Mouse (Mus musculus): ENCODE data around the gene Lrp4.
"Not testable (repeated sequence)": the region's sequence is repeated elsewhere in the genome, so short reads cannot be mapped to it uniquely, and the experiment has no call there.

Gene Lrp4

DNA sequence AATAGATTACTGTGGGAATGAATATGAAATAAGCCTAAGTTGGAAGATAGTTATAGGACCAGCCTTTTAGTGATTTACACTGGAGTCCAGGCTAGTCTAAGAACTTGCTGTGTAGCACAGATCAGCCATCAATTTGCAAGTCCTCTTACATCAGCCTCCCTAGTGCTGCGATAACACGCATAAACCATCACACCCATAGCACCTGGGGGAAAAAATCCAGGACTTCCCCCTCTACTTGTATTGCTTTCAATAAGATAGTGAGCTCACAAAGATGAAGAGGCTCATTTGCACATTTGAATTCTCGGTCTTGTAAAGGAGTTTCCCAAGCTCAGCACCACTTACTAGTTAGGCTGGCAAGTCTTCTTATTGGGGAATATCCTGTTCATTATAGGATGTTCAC, 2.9 kb upstream of the Lrp4 start:
- no peak for DNase-seq

DNA sequence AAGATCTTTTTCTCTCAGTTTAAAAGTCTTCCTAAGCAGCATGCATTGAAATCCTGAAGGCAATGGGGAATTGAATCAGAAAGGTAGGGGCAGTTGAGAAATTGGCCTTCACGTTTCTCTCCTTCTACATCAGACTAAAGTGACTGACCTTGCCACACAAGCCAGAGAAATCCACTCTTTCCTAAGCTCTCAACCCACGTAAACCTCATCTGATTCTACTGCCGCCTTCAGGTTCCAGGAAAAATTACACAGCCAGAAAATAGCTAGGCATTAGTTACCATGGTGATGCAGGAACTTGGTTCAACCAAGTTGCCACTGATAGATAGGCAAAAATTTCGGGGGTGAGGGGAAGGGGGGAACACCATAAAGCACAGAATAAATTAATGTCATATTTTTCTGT, 1.5 kb upstream of the Lrp4 start:
- no peak for DNase-seq

DNA sequence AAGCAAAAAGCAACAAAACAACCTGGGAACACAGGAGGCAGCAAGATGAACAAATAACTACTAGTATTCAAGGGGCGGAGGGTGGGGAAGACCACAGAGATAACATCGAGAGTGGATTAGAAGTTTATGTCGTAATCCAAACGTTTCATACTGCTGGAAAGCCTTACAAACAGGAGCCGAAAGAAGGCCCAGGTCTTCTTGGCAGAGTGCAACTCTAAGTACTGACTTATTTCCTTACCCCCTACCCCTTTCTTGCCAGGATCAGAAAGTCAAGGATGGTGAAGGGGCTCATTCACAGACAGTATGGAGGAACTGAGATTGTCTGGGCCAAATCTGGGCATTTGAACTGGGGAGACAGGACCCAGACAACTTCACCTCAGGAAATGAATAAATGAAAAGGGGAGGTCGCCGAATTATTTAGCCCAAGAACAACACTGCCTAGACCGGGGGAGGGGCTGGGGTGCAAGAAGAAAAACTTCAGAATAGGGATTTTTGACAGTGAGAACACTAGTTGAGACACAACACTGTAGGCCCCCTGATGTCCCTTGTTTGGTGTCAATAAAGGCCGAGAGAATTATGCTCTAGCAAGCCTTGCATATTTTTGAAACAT, 715 bp upstream of the Lrp4 start:
- DNase-seq, result no peak

DNA sequence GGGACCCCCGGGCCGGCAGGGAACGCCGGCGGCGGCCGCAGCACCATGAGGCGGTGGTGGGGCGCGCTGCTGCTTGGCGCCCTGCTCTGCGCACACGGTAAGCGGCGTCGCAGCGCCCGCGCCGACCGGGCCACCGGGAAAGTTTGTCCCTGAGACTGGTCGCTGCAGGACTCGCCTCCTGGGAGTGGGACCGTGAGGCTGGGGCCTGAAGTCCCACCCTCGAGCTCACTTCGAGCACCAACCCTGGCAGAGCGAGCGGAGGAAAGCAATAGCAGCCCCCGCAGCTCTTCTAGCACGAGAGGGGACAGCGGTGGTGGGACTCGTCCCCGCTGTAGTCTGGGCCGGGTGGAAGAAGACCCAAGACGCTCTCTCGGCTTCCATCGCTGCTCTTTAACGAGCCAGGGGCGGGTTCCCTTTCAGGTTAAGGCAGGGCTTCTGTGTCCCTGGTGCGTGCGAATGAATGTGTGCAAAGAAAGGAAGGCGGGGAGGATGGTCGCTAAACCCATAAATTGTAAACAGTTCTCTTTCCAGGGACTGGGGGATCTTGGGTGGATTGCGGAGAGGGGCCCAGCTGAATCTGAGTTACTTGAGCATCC, 443 bp downstream of the Lrp4 start:
- DNase-seq, result no peak

DNA sequence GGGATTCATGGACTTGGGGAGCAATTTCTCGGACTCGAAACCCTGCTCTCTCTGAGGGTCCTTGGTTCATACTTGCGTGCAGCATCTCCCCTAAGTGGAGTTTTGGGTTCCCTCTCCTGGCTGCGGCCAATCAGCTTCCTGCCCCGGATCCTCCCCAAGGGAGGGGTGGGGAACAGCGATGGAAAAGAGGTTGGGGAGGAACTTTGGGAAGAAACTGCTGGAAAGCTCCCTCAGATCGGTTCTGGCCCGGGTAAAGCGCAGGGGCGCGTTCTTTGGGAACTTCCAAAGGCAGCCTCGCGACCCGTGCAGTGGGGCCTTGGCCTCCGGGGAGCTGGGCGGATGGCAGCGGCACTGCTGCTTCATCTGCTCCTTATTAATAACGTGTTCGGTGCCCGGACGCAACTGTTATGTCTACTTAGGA, 951 bp downstream of the Lrp4 start:
- no peak for DNase-seq

DNA sequence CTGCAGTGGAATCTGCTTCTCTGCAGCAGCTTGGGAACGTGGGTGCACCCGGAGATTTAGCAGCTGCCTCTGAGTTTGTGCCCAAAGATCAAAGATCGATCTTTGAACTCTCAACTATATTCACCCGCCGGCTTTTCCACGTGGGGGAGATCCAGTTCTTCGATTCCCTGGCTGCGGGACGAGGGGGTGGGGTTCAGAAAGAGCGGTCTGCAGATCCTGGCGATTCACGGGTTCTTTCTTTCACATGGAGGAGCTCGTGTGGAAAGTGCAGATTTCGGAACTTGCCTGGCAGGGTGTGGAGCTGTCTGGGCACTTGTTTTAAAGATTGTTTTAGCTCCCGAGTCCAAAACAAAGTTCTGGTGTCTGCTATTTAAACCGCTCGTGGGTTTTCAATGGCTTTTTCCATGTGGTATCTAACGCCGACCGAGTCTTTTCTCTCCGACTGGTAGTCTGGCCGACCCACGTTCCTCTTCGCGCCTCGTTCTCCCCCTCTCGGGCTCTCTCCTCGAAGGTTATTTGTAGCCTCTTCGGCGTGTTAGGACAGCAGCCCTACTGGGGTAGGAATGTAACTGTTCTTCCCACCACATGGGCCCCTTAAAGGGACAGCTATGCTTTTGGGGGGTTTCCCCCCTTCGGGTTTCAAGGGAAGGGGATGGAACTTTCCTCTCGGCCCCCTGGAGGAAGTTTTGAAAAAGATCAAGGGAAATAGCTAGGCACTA, 1.5 kb downstream of the Lrp4 start:
- DNase-seq, result no peak

DNA sequence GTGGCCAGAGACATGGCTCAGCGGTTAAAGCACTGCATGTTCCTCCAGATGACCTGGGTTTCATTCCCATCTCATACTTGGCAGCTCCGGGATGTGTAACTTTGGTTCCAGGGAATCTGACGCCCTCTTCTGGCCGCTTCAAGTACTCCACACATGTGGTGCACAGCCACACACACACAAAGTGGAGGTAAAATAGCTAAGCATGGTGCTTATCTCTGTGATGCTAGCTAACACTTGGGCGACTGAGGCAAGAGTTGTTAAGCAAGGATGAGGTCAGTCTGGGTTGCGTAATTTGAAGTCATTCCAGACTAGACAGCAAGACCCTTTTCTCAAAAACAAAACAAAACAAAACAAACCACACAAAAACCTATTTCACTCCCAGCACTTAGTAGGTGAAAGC, 2.8 kb downstream of the Lrp4 start:
- no peak for DNase-seq

DNA sequence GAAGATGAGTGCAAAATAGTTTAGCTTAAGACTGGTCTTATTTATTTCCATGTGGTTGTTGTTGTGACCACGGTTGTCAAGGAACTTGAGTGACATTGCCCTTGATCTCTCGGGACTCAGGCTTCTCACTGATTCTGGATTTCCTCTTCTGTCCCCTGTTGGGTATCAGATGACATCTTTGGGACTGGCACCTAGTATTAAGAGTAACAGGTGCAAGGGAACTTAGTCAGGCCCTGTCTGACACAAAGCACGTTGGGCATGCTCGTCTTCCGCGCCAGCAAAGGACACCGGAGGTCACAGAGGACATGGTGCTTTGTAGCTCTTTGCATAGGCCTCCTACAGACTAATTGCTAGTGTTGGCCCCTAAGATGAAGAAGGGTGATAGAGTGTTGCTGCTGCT, 3.5 kb downstream of the Lrp4 start:
- no peak for DNase-seq

DNA sequence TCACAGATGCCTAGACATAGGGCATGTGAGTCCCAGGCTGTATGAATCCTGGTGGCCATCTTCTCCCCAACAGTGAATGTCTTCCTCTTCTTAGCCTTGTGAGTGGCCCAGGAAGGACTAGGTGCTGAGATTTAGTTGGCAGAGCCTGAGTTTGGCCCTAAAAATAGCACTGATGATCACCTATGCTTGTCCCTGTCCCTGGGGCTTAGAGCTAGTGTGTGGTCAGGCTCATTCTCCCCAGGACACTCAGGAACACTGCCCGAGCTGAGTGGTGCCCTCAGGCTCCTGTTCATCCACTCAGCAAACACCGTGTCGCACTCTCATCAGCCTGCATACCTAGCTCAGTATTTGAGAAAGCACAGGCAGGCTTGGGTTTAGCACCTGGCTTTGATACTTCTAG, 4.0 kb downstream of the Lrp4 start:
- no peak for DNase-seq

DNA sequence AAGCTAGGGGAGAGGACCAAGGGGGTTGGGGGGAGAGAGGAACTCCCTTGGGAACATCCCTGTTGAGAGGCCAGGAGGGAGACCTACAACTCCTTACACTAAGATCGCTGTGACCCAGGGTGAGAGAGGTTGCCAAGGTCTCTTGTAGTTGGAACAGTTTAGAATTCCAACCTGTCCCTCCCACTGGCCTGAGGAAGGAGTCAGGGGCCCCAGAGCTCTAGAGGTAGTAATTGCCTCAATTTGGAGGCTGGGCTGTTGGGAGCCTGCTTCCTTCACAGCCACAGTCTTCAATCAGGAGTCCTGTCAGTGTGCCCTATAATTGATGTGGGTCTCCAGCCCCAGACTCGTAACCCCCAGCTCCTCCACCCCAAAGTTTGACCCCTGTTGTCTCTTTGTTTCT, 4.9 kb downstream of the Lrp4 start:
- no peak for DNase-seq

DNA sequence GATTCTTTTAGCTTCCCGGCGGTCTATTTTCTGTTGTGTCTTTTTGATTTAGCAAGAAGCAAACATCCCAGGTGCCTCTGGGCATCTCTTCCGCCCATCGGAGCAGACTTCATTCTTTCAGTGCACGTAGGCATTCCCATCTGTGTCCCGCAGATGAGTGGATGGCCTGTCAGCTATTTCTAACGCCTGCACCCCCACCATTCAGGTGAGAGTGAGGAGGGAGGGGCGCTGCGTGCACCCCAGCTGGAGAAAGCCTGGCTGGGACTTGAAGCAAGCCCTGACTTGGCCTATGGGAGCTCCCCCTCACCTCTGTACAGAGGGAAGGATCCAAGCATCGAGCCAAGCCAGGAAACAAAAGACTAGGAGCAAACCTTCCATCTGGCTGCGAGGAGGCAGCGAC, 5.4 kb downstream of the Lrp4 start:
- DNase-seq, result no peak

DNA sequence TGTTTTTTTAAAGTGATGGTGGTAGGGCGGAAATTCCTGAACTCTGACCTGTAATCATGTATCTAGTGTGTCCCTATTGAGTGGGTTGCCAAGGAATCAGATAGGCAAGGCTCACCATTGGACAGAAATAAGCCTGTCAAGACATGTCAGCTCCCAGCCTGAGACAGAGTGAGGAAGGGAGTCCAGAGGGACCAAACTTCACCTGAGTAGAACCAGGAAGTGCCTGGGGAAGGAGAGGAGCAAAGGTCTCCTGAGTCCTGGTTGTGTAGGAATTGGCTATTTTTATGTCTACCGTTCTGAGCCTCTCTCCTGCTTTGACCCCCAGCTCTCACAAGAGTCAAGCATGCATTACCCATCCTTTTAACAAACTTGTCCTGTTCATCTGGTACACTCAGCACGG, 8.6 kb downstream of the Lrp4 start:
- DNase-seq, result no peak

DNA sequence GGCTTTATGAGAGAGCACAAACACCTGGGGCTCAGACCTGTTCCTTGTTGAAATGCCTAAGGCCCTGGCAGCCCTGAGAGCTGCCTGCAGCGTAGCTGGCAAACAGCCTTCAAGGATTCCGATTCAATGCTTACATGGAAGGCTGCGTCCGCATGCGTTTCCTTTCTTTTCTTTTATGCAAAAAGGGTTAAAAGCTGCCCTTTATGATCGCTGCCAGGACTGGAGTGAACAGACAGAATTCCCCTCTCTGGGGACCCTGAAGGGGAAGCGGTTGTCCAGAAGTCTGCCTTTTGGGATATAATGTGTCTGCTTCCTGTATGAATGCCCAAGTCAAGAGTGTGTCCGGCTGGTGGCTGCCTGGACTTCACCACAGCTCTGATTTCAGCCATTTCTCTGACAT, 10.3 kb downstream of the Lrp4 start:
- no peak for DNase-seq

DNA sequence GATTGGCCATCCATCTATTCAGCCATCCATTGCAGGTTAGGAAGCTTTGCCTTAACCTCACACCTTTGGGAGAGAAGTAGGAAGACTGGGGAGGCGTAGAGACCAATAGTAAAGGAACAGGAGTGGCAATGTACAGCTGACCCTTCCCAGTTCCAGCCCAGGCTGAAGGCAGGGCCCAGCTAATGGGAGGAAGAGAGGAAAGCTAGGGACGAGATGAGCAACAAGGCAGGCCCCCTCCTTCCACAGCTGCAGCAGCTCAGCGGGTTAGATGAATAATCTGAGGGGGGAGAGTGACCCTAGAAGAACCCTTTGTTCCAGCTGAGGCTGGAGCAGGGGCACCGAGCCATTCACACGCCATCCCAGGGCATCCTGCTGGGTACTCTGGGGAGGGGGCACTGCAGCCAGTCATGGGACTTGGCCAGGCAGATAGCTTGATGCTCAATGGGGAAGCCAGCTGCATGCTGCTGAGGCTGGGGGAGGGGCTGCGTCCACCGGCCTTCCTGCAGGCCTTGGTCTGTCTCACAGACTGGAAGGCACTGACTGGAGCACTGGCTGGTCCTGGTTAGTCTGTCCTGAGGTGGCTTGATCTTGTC, 12.8 kb downstream of the Lrp4 start:
- DNase-seq, result no peak

DNA sequence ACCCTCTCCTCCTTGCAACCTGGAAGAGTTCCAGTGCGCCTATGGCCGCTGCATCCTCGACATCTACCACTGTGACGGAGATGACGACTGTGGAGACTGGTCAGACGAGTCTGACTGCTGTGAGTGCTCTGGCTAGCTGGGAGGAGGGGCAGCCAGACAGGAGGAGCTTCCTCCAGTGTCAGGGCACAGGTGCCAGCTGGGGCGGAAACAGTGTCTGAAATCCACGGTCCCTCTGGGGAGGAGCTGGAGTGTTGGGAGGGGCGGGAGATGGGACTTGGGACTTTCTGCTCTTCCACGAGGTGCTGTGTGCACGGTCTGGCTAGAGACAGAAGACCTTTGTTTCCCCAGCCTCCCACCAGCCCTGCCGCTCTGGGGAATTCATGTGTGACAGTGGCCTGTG, 17.0 kb downstream of the Lrp4 start:
- DNase-seq, result no peak

DNA sequence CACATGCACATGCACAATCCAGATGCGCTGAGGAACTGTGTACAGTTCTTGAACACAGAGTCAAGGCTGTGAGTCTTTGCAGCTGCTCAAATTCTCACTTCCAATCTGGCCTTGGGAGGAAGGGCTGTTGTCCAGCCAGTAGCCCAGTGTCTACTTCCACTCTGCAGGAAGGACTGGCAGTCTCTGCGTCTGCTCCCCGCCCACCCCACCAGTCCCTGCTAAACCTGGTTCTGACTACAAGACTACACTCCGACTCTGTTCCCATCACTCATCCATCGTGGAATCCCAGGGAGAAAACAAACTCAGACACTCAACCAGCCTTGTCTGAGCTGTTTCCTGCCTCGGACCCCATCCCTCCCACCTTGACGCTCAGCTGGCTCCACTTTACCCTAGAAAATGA, 18.5 kb downstream of the Lrp4 start:
- no peak for DNase-seq

DNA sequence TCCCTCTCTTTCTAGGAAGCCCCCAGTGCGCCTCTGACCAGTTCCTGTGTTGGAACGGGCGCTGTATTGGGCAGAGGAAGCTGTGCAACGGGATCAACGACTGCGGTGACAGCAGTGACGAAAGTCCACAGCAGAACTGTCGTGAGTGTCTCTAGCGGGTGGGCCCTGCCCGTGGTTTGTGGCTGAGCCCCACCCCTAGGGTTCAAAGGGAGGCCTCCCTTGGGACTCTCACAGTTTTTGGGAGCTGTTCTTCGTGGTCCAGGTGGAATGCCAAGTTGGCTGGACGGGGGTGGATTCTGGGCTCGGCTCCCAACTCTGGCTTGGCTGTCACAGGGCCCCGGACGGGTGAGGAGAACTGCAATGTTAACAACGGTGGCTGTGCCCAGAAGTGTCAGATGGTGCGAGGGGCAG, 18.9 kb downstream of the Lrp4 start:
- DNase-seq, result no peak

DNA sequence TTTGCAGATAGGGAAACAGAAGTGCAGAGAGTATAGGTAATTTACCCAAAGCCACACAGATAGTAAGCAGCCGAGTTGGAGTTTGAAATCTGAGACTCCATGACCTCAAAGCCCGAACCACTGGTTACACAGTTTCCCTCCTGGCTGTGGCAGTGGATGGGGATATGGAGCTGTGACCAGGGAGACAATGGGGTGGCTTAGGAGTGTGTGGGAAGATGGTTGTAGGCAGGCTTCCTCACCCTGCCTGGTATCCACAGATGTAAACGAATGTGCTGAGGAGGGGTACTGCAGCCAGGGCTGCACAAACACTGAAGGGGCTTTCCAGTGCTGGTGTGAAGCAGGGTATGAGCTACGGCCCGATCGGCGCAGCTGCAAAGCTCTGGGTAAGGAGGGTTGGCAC, 19.5 kb downstream of the Lrp4 start:
- DNase-seq, result no peak

DNA sequence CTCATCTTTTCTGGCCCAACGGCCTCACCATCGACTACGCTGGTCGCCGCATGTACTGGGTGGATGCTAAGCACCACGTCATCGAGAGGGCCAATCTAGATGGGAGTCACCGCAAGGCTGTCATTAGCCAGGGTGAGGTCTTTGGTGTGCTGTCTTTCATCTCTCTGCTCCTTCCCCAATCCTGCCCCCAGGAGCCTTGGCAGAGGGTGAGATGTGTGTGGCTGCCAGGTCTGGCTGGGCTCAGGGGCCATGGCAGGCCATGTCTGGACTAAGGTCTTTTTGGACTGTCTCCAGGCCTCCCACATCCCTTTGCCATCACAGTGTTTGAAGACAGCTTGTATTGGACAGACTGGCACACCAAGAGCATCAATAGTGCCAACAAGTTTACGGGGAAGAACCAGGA, 23.1 kb downstream of the Lrp4 start:
- peak; percentile 59 for DNase-seq

DNA sequence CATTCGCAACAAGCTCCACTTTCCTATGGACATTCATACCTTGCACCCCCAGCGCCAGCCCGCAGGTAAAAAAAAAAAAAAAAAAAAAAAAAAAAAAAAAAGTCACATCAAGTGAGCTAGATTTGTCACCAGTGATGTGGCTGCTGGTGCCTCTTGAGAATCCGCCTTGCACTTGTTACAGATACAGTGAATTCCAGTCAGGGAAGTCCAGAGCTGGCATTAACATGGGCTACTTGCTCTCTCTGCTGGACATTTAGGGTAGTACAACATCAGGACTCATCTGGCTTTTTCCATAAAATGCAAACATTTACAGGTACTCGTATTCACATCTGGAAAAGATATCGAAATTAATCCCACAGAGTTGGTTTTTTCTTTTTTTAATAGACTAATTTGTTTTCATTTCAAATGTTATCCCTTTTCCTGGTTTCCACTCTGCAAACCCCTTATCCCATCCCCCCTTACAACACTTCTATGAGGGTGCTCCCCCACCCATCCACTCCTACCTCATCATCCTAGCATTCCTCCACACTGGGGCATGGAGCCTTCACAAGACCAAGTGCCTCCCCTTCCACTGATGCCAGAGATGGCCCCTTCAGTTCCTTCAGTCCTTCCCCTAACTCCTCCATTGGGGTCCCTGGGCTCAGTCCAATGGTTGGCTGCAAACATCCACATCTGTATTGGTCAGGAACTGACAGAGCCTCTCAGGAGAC, 23.6 kb downstream of the Lrp4 start:
- DNase-seq, result peak; percentile 59

DNA sequence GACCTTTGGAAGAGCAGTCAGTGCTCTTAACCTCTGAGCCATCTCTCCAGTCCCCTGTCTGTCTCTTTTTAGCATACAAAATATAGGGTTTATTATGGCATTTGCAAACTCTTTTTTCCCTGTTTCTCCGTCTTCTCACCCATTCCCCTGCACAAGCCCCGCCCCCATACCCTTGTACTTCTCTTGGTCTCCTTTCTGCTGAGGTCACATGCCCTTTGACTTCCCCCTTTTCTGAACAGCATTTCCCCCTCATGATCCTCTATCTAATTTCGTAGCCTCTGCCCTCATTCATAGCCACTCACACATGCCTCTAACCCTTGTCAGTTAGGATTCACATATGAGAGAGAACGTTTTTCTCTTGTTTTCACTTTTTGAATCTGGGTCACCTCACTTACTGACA, 27.4 kb downstream of the Lrp4 start:
- no peak for DNase-seq

DNA sequence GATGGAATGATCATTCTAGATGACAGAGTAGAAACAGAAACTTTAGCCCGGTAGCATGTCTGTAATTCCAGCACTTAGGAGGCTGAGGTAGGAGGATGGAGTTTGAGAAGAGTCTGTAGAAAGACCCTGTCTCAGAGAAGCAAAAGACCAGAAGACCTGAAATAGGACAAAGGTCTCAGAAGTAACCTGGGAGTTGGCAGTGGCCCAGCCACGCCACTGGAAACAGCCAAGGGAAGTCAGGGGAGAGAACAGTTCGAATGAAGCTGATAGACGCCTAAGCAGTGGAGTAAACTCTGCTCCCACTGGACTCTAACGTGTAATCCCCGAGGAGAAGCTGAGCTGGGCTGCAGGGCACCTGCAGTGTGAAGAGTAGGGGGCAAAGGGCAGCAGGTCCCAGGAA, 27.9 kb downstream of the Lrp4 start:
- DNase-seq, result no peak

DNA sequence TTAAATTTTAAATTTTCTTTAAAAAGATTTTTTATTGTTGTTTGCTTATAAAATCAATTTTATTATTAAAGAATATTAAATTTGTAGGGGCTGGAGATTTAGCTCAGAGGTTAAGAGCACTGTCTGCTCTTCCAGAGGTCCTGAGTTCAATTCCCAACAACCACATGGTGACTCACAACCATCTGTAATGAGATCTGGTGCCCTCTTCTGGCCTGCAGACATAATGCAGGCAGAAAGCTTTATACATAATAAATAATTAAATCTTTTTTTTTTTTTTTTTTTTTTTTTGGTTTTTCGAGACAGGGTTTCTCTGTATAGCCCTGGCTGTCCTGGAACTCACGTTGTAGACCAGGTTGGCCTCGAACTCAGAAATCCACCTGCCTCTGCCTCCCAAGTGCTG, 30.0 kb downstream of the Lrp4 start:
- DNase-seq, result not testable (repeated sequence)
